Mouse (Mus musculus) left cerebral cortex, postnatal 14 days (tissue): ENCODE measurements around the gene Dnajc16. TPM values are rescaled to one million over a fixed set of nuclear protein-coding genes. Genes with fewer than 3 reads are reported as not detected.

Source experiments
- DNase-seq, 2 experiments: peaks; one replicate each; pipeline ENCODE4 v3.0.0; 2021 to 2022; ENCODE audit warnings: low spot score in 2 of 2, mixed read lengths in 1 of 2
- intact Hi-C: fragments of 180-260 bp; cut with DNase I; formaldehyde crosslinking; loops from one replicate; pipeline ENCODE4 v1.15.1; 2025
- total RNA-seq, 2 experiments: library from RNA; stranded (reverse); gene quantifications; 2 replicates each; pipeline ENCODE4 v1.2.3; 2021

The Dnajc16 gene
- total RNA-seq, 2 experiments from 2014 or later = 30.5 to 30.7 TPM

DNA sequence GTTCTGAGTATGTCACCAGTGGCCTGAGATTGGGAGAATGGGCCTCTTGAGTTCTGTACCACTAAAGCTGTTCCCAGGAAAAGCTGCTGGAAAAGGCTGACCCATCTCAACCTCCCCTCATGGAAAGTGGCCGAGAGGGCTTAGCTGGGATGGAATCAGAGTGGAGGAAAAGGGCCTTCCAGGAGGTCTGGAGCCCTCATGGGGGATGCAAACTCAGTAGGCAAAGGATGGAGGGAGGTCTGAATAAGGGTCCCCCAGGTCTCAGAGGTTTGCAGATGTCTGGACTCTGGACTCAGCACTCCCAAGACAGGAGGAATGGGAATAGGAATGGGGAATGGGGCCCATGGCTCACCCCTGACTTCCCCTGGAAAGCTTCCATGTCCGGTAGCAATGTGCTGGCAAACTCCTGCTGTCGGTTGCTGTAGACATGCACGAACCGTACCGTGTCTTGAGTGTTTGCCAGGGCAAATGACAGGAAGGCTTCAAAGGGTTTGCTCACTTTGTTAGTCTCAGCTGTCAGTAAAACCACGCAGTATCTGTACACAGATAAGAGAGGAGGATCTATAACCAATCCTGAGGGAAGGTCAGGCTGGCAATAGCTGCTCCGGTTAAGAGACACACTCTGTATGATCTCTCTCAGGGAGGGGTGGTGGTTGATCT, 21.1 kb downstream of the Dnajc16 start:
- DNase-seq = no peak
- intact Hi-C loops = loop anchor here (5.0 kb wide), 1 partner anchor 47 kb away; the partner anchor contains the start of gene Ddi2

DNA sequence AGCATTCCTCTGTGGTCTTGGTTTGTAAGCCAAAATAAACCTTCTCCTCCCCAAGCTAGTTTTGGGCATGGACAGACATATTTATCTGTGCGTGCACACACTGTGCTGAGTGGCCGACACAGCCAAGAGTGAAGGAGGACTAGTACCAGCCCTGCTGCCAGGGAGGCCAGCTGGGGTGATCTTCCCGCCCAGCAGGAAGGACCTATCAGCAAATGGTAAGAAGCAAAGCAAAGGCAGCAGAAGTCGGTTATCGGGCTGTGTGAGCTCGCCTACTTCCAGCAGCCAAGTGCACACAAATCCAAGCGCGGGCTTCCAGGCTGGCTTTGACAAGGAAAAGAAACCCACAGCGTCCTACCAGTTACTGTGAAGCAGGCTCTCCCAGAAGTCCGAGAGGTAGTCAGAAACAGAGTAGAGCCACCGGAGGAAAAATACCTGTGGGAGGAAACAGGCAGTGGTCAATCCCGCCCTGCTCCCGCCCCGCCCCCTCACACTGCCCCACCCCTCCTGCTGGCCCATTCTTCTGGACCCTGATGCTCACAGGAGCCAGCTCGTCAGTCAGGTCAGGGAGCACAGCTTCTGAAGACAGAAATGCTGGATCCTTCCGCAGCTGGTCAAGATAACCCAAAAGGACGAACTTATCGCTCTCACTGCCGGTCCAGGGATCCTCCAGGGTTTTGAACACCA, 23.2 kb downstream of the Dnajc16 start:
- intact Hi-C loops = loop anchor here (5.0 kb wide), 1 partner anchor 45 kb away; the partner anchor contains the start of gene Ddi2
- DNase-seq = no peak

DNA sequence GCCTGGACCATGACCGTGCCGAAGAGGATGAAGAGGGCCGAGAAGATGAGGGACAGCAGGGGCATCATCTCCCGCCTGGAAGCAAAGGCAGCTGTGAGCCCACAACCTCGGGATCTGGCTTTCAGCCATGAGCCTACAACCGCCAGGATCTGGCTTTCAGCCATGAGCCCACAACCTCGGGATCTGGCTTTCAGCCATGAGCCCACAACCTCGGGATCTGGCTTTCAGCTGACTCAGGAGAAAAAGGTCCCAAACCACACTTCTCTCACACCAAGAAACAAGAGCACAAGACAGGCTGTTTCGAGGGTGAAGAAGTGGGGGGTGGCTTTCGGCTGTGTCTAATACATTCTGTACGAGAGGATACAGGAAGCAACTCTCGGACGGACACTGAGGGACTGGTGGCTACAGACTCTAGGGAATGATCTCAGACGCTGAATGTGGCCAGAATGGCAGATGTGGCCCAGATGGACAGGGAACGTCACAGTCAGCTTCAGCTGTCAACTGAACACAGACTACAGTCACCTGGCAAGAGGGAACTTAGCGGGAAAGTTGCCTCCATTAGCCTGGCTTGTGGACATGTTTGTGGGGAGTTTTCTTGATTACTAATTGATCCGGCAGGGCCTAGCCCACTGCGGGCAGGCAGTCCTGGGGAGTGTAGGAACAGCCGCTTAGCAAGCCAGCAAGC, 23.9 kb downstream of the Dnajc16 start:
- intact Hi-C loops = loop anchor here (5.0 kb wide), 1 partner anchor 45 kb away; the partner anchor contains the start of gene Ddi2
- DNase-seq = no peak

DNA sequence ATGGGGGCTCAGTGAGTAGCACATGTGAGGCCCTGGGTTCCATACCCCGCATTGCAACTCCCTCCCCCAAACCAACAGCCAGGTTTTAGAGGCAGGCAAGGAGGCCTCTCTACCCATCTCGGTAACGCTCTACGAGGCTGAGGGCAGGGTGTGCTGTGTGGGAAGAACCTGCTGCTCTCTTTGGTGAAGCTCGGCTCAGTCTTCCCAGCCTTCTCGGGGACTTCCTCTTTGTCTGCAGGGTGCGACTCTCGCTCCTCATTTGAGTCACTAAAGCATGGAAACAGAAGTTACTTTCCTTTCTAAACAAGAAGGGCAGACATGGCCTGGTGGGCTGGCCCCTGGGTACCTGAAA, 24.4 kb downstream of the Dnajc16 start:
- intact Hi-C loops = loop anchor here (5.0 kb wide), 1 partner anchor 44 kb away; the partner anchor contains the start of gene Ddi2
- no peak for DNase-seq

DNA sequence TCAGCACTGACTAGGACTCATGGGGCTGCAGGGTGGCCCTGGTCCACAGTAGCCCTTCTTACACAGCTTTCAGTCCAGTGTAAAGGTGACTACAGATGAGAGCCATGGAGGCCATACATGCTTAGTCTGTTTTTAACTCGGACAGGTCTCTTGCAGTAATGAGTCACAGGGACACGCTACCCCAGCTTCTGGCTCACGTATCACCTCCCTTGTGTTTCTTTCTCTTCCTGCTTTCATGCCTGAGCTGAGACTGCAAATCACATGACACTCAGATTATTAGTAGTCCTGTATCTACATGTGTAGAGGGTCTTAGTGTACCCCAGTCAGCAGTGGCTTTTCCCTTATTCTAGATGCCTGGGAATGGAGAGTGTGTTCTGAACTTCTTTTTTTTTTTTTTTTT, 25.7 kb downstream of the Dnajc16 start:
- no peak for DNase-seq
- intact Hi-C loops = loop anchor here (5.0 kb wide), 1 partner anchor 43 kb away; the partner anchor contains the start of gene Ddi2

DNA sequence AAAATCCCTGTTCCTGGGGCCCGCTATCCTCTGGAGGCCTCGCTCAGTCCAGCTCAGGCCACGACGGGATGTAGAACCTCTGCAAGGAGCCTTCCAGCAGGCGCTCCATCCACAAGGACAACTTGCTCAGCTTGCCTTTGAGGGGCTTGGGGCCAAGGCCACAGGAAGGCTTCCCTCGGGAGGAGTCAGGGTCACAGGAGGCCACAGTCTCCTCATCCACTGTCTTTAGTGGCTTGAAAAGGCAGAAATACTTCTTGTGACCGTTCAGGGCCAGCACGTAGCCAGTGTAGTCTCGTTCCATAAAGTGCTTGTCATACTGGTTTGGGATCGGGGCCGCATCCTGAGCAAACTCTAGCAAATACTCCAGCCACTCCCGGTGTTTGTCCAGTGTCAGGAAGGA, 27.3 kb downstream of the Dnajc16 start:
- no peak for DNase-seq
- intact Hi-C loops = no loop called here

DNA sequence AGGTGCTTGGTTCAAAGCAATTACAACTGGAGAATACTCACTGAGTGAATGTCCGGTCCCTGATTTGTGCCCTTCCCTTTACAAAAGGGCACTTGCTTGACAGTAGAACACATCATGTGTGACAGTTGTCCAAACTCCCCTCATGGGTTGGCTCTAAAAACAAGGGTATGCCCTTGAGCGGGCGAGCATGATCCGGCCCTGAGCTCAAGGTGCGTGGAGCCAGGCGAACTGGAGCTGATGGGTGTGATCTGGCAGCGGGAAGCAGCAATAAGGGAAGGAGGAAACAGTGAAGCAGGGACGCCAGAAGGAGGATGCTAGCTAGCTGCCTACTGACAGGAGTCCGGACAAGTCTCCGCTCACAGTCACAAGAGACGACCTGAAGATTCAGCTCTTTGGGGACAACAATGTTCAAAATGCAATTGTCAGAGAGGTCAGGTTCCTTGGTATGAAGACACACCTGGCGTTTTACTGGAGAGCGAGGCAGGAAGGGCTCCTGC, 28.6 kb downstream of the Dnajc16 start:
- DNase-seq = no peak
- intact Hi-C loops = no loop called here

DNA sequence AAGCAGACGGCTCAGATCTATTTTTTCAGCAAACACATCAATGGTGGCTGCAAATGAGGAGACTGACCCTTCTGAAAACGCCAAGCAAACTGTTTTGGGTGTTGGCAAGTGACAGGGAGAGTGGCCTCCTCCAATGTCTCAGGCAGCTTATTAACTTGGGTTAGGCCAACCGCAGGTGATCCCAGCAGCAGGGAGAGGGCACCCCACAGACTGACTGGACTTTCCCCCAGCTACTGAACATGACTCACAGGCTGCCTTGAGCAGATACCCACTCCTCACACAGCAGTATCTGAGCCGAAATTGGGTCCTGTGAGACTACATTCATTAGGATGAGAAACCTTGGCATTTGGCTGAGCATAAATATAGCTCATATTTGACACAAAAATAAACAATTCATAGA, 29.8 kb downstream of the Dnajc16 start:
- intact Hi-C loops = no loop called here
- DNase-seq = no peak

DNA sequence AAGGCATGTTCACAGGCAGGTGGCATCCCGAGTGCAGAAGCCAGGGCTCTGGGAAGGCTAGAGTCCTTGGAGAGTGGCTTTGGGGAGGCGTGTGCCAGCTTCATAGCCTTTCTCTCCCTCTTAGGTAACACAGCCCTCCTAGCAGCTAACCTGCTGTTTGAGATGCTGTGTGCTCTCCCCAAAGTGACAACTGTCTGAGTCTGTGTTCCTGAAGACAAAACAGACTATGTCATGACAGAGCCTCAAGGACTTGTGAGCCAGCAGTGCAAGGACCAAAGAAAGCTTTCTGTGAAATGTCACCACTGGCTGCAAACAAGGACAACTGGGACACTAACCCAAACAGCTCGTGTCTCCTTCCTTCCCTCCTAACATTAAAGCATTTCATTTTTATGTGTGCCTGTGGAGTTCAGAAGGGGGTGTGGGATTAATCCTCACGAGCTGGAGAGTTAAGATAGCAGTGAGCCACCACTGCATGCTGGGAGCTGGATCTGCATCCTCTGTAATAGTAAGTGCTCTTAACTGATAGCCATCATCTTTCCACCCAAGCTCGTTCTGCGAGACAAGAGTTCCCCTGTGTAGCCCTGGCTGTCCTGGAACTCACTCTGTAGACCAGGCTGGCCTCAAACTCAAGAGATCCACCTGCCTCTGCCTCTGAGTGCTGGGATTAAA, 31.7 kb downstream of the Dnajc16 start:
- intact Hi-C loops = no loop called here
- no peak for DNase-seq

DNA sequence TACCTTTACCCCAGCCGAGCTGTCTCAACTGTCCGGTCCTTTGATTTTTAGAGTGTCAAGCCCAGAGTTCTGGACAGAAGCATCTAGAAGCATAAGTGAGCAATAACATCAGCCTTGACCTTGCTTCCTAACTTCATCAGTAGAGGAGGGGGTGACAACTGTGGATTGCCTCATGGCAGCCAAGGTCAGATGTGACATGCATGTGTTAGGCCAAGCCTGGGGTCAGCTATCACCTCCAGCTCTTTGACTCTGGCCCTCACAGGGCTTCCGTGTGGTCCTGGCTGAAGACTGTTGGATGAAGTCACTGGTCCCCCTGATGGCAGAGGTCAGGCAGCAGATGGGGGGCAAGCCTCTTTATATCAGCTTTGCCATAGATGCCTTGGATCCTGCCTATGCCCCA, 33.6 kb downstream of the Dnajc16 start:
- DNase-seq = no peak
- intact Hi-C loops = no loop called here

DNA sequence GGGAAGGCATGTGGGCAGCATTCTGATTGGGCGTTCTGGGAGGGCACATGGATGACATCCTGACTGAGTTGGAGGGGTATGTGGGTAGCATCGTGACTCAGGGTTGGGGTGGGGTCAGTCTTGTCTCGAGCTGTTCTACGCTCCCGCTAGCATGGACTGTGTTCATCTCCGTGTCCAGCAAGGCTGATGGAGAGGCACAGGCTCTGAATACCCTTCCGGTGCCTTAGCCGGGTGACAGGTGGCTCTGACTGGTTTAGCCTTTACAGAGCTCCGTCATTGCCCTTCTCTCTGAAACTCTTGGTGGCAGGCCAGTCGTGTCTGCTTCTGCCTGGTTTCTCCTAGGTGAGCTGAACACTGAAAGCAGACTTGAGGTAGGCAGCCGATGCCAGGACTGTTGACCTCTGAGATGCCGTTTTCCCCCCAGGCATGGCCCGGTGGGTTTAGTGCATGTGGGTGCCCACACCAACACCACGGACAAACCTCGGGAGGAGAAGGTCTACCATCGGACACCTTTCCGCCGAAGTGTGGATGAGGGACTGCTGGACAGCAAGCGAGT, 35.3 kb downstream of the Dnajc16 start:
- no peak for DNase-seq
- intact Hi-C loops = no loop called here

DNA sequence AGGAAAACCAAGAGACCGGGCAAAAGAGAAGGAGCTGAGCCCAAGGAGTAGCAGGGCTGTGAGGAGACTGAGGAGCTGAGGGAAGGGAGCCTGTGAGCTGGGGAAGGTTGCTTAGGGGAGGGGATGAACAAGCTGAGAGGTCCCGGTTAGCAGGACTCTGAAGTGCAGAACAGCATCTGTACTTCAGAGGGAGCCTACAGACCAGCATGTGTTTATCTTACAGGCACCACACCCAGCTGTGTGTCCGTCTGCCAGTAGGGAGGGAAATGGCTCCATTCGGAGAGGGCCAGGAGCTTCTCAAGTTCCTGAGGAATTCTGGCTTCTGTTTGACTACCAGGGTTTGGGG, 38.7 kb downstream of the Dnajc16 start:
- intact Hi-C loops = no loop called here
- DNase-seq = no peak

DNA sequence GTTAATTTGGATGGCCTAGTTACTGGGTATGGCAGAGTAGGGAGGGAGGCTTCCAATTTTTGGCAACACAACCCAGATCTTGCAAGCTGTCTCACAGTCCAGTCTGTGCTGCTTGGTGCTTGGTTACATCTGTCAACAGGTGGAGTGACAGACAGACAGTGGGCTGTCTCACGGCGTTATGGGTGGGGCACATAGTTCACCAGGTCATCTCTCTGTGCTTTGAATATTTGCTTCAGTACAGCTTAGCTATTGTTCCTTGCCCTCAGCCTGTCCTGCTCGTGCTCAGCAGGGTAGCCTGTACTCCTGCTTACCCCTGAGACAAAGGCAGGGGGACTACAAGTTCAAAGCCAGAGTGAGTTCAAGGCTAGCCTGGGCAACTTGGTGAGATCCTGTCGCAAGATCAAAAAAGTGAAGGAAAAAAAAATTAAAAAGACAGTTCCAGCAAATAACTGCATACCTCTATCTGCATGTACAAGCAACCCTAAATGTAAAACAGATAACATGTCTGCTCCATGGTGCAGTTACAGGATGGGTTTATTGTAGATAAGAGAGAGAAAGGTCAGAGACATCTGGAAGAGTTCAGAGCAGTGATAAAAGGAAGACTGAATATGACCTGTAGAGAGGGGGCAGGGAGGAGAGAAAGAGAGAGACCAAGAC, 39.2 kb downstream of the Dnajc16 start:
- no peak for DNase-seq
- intact Hi-C loops = no loop called here

DNA sequence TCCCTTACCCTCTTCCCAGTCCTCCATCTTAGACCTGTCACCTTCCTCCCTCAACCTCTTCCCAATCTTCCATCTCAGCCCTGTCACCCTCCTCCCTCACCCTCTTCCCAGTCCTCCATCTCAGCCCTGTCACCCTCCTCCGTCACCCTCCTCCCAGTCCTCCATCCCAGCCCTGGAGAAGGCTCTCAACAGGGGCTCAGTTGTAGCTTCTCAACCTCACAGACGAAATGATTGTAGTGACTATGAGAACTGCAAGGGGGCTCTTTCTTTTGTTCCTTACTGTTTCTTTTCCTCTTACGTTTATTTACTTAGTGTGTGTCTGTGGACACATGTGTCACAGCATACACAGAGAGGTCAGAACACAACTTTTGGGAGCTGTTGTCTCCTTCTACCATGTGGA, 39.9 kb downstream of the Dnajc16 start:
- DNase-seq = no peak
- intact Hi-C loops = no loop called here

DNA sequence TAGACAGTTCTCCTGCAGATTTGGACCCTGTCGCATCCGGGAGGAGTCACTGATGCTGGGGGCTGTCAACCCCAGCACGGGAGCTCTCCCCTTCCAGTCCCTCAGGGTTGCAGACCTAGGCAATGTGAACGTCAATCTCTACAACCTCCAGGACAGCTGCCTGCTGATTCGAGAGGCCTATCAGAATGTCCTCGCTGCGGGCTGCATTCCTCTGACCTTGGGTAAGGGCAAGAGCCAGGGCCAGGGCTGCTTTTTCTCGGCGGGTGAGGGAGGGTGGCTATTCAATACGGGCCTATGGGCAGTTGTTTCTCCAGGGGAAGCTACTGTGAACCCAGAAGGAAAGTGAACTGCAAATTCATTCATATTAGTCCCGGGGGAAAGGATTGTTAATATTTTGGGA, 41.2 kb downstream of the Dnajc16 start:
- no peak for DNase-seq
- intact Hi-C loops = no loop called here

DNA sequence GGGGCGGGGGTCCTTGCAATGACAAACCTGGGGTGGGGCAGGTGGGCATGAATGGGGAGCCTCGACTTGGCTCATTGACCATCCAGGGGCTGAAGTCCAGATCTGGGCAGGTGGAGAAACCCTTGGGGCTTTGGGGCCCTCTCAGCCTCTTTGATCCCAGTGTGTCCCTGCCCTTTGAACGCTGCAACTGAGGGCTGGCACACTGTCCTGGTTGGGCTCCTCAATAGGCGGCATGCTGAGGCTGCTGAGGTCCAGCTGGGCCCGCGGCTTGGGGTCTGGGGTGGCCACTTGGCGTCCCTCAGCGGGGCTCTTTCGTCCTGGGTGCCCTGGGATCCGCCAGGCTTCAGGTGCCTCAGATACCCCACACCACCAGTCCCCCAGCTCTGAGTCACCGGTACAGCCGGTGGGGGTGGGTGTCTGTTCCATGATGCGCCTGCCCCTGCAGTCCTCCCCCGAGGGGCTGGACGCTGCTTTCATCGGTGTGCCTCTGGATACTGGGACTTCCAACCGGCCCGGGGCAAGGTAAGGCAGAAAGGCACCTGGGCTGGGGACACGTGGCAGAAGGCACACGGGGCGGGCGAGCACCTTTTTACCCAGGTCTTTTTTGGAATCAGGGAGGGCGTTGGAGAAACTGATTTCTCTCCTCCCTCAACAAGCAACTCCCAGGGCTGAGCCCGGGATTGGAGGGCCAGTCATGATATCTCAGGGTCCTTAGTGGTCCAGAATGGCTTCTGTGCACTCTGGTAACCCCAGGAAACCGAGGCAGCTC, 44.0 kb downstream of the Dnajc16 start, which contains the start of gene Agmat:
Agmat (plus strand) TSS at position 95 of the 769 bp plus-strand sequence.
- intact Hi-C loops = no loop called here
- no peak for DNase-seq

DNA sequence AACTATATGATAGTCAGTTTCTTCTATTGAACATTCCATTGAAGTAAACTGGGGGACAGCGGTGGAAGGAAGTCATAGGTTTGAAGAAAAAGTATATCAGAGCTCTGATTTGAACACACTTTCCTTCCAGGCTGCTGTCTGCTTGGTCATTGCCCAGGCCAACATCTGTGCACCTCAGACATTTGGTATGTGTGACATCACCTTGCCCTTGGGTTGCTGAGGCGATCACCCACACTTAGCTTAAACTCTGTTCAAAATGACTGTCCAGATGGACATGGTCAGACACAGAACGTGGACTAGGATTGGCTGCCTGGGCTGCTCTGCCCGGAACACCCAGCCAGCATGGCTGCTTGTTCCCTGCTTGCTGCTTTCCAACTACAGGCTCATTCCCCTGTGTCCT, 48.4 kb downstream of the Dnajc16 start:
- intact Hi-C loops = no loop called here
- DNase-seq = no peak

DNA sequence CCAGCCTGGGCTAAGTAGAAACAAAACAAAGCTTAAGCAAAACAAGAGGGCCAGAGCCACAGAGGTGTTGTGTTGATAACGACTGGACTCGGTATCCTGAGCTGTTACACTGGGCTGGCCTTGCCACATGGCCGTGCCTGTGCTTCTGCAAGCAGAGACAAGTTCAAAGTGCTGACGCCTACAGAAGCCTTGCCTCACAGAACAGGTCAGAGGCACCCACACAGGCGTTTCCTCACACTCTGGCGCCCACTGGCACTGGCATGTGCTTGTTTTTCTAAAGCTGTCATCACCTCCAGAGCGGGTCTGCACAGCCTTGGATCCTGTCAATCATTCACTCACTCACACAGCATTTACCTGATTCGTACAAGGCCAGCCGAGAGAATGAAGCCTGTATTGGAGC, 48.9 kb downstream of the Dnajc16 start:
- no peak for DNase-seq

More for the DNA sequence above, 48.9 kb downstream of the Dnajc16 start:
- intact Hi-C loops = no loop called here
